Mouse (Mus musculus): Measurements from ENCODE around the gene Hist1h2ac.
"Not testable (repeated sequence)": the region's sequence is repeated elsewhere in the genome, so short reads cannot be mapped to it uniquely, and the experiment has no call there.

GRCm38 (mm10) chr13:23682947-23683754, 597 bp downstream of the Hist1h2ac start:
- TF ChIP-seq CTCF (conservative IDR thresholded peaks at IDR 0.05; ENCODE audit: low read length); POU5F1 (IDR thresholded peaks at IDR 0.05; ENCODE audit: borderline replicate concordance, low read length): not testable (repeated sequence)

Data from E14TG2a.4 (cell line).